Mouse (Mus musculus): Measurements from ENCODE around the gene Abcc6. TPM values are rescaled to one million over a fixed set of nuclear protein-coding genes. Genes with fewer than 3 reads are reported as not detected.

Gene Abcc6
- polyA plus RNA-seq, 1 experiment from 2014 or later: 0.87 TPM

DNA sequence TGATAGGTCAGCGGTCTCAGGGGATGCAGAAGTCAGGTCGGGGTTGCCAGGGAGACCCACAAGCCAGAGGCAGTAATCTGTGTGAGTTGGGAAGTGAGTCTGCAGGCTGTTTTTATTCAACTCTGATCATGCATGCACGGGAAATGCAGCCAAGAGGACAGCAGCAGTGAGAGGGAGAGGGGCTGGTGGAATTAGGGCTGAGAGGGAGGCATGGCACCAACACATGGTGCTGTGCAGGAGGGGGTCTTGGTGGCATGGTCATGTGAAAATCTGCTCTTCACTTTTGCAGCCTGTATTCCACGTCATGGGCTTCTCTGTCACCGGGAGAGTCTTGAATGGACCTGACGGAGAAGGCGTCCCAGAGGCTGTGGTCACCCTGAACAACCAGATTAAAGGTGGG, 19.9 kb upstream of the Abcc6 start:
- Histone ChIP-seq H3K4me2 (replicated peaks; ENCODE audit: low read depth, low read length) (no peak overlapping the region), H3K9me3 (ENCODE audit: low read length) (no peaks in the 10 kb centered on the region), H3K4me3 (ENCODE audit: low read length) (no peak overlapping the region), H3K4me1 (ENCODE audit: insufficient read depth, low read length) (no peaks in the 10 kb centered on the region), H3K36me3 (ENCODE audit: insufficient read depth, low read length) (peaks cover 61% of the 10 kb centered on the region), H3K9ac (replicated peaks; ENCODE audit: low read length) (no peak overlapping the region), H3K27me3 (ENCODE audit: insufficient read depth, low read length) (no peaks in the 10 kb centered on the region), H3K27ac (ENCODE audit: low read length) (no peak overlapping the region)
- WGBS: 92% methylated on average over 7 of the region's 7 CpGs
- ATAC-seq (ENCODE audit: low FRiP score, low TSS enrichment): no peak

- no peak overlapping the region for H3K4me3 ChIP-seq (ENCODE audit: low read length)
- no peaks in the 10 kb centered on the region for H3K9me3 ChIP-seq (ENCODE audit: low read length)
- H3K27ac ChIP-seq (ENCODE audit: low read length): no peak overlapping the region
- peaks cover 59% of the 10 kb centered on the region for H3K36me3 ChIP-seq (ENCODE audit: insufficient read depth, low read length)
- H3K9ac ChIP-seq (replicated peaks; ENCODE audit: low read length): no peak overlapping the region
- no peak overlapping the region for H3K4me2 ChIP-seq (replicated peaks; ENCODE audit: low read depth, low read length)
- ATAC-seq (ENCODE audit: low FRiP score, low TSS enrichment): no peak
- 91% methylated on average over 13 of the region's 13 CpGs for WGBS
- no peaks in the 10 kb centered on the region for H3K27me3 ChIP-seq (ENCODE audit: insufficient read depth, low read length)
- H3K4me1 ChIP-seq (ENCODE audit: insufficient read depth, low read length): no peaks in the 10 kb centered on the region
Observed at GRCm38 (mm10) chr7:46047873-46048562, 17.9 kb upstream of the Abcc6 start.

DNA sequence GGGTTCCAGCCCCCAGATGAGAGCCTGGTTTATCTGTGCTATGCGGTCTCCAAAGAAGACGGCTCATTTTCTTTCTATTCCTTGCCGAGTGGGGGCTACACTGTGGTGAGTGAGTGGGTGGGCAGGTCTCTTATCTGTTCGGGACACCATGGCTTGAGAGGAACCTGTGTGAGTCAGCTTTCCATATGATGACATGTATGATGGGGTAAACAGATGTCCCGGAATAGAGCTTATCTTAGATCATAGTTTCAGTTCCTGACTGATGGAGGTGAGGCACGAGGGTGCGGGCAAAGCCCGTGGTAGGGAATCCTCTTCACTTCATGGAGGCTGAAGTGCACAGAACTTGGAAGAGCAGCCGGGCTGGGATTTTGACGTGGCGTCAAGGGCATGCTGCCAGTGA, 15.8 kb upstream of the Abcc6 start:
- Histone ChIP-seq H3K36me3 (ENCODE audit: insufficient read depth, low read length) (peaks cover 56% of the 10 kb centered on the region), H3K9ac (replicated peaks; ENCODE audit: low read length) (no peak overlapping the region), H3K4me2 (replicated peaks; ENCODE audit: low read depth, low read length) (no peak overlapping the region), H3K4me1 (ENCODE audit: insufficient read depth, low read length) (no peaks in the 10 kb centered on the region), H3K4me3 (ENCODE audit: low read length) (no peak overlapping the region), H3K27ac (ENCODE audit: low read length) (no peak overlapping the region), H3K27me3 (ENCODE audit: insufficient read depth, low read length) (no peaks in the 10 kb centered on the region), H3K9me3 (ENCODE audit: low read length) (no peaks in the 10 kb centered on the region)
- 94% methylated on average over 11 of the region's 11 CpGs for WGBS
- ATAC-seq (ENCODE audit: low FRiP score, low TSS enrichment): no peak

- H3K36me3 ChIP-seq (ENCODE audit: insufficient read depth, low read length): peaks cover 48% of the 10 kb centered on the region
- no peak overlapping the region for H3K9ac ChIP-seq (replicated peaks; ENCODE audit: low read length)
- H3K27ac ChIP-seq (ENCODE audit: low read length): no peak overlapping the region
- no peaks in the 10 kb centered on the region for H3K27me3 ChIP-seq (ENCODE audit: insufficient read depth, low read length)
- ATAC-seq (ENCODE audit: low FRiP score, low TSS enrichment): no peak
- H3K9me3 ChIP-seq (ENCODE audit: low read length): no peaks in the 10 kb centered on the region
- H3K4me3 ChIP-seq (ENCODE audit: low read length): no peak overlapping the region
- 88% methylated on average over 10 of the region's 10 CpGs for WGBS
- no peak overlapping the region for H3K4me2 ChIP-seq (replicated peaks; ENCODE audit: low read depth, low read length)
- no peaks in the 10 kb centered on the region for H3K4me1 ChIP-seq (ENCODE audit: insufficient read depth, low read length)
Observed at GRCm38 (mm10) chr7:46044106-46044505, 14.0 kb upstream of the Abcc6 start.

DNA sequence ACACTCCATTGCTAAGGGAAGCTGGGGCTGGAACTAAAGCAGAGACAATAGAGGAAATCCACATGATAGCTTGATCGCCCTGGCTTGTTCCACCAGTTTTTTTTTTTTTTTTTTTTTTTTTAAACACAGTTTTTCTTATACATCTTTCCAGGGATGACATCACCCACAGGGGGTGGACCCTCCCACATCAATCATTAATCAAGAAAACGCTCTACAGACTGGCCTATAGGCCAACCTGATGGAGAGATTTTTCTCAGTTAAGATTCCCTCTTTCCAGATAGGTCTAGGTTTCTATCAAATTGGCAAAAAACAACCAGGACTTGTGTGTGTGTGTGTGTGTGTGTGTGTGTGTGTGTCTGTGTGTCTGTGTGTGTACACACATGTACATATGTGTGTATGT, 9.8 kb upstream of the Abcc6 start:
- H3K27ac ChIP-seq (ENCODE audit: low read length): no peak overlapping the region
- no peak for ATAC-seq (ENCODE audit: low FRiP score, low TSS enrichment)

DNA sequence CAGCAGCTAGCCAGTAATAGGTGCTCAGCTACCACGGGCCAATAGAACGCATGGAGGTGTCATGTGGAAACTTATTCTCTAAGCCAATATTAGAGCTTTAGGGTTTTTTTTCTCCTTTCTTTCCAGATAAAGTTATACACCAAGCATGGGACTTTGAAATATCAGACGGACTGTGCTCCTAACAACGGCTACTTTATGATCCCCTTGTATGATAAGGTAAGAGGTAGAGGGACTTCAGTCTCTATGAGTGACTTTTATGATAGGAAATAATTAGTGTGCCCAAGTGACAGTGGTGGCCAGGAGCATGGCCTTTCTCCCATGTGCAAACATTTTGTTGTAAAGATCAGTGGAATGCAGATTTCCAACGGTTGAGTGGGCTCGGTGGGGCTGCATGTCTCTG, 7.3 kb upstream of the Abcc6 start:
- 84% methylated on average over 6 of the region's 6 CpGs for WGBS
- no peaks in the 10 kb centered on the region for H3K9me3 ChIP-seq (ENCODE audit: low read length)
- H3K9ac ChIP-seq (replicated peaks; ENCODE audit: low read length): no peak overlapping the region
- H3K4me1 ChIP-seq (ENCODE audit: insufficient read depth, low read length): peaks cover 12% of the 10 kb centered on the region
- peaks cover 16% of the 10 kb centered on the region for H3K36me3 ChIP-seq (ENCODE audit: insufficient read depth, low read length)
- no peak for ATAC-seq (ENCODE audit: low FRiP score, low TSS enrichment)
- H3K27ac ChIP-seq (ENCODE audit: low read length): no peak overlapping the region
- H3K27me3 ChIP-seq (ENCODE audit: insufficient read depth, low read length): no peaks in the 10 kb centered on the region
- no peak overlapping the region for H3K4me2 ChIP-seq (replicated peaks; ENCODE audit: low read depth, low read length)
- no peak overlapping the region for H3K4me3 ChIP-seq (ENCODE audit: low read length)

More for the DNA sequence above, 9.8 kb upstream of the Abcc6 start:
- H3K4me1 ChIP-seq (ENCODE audit: insufficient read depth, low read length): peaks cover 6% of the 10 kb centered on the region
- H3K27me3 ChIP-seq (ENCODE audit: insufficient read depth, low read length): no peaks in the 10 kb centered on the region
- WGBS: 50% methylated on average over 2 of the region's 2 CpGs
- no peak overlapping the region for H3K4me3 ChIP-seq (ENCODE audit: low read length)
- H3K4me2 ChIP-seq (replicated peaks; ENCODE audit: low read depth, low read length): no peak overlapping the region
- peaks cover 31% of the 10 kb centered on the region for H3K36me3 ChIP-seq (ENCODE audit: insufficient read depth, low read length)
- H3K9me3 ChIP-seq (ENCODE audit: low read length): no peaks in the 10 kb centered on the region
- H3K9ac ChIP-seq (replicated peaks; ENCODE audit: low read length): no peak overlapping the region

GRCm38 (mm10) chr7:46035468-46035867, 5.4 kb upstream of the Abcc6 start:
- Histone ChIP-seq H3K4me3 (ENCODE audit: low read length) (no peak overlapping the region), H3K4me1 (ENCODE audit: insufficient read depth, low read length) (peaks cover 12% of the 10 kb centered on the region), H3K4me2 (replicated peaks; ENCODE audit: low read depth, low read length) (no peak overlapping the region), H3K9me3 (ENCODE audit: low read length) (no peaks in the 10 kb centered on the region), H3K9ac (replicated peaks; ENCODE audit: low read length) (no peak overlapping the region), H3K36me3 (ENCODE audit: insufficient read depth, low read length) (peaks cover 6% of the 10 kb centered on the region), H3K27ac (ENCODE audit: low read length) (no peak overlapping the region), H3K27me3 (ENCODE audit: insufficient read depth, low read length) (no peaks in the 10 kb centered on the region)
- no peak for ATAC-seq (ENCODE audit: low FRiP score, low TSS enrichment)
- WGBS: 83% methylated on average over 2 of the region's 2 CpGs

DNA sequence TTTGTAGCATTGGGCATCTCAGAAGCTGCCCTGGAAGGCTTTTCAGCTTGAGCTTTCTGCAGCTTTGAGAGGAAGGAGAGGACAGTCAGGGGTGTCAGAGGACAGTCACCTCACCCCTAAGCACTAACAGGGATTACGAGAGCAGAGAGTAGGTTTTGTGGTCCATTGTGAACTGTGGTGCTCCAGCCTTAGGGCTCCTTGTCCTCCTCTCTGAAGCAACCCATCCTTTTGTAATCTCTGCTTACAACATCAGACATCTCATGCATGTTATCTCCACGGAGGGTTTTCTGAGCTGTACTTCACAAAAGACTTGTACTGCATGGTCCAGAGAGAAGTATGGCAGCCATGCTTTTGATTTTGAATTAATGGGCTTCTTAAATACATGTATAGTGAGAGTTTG, 4.9 kb upstream of the Abcc6 start:
- no peak overlapping the region for H3K27ac ChIP-seq (ENCODE audit: low read length)
- peaks cover 6% of the 10 kb centered on the region for H3K36me3 ChIP-seq (ENCODE audit: insufficient read depth, low read length)
- ATAC-seq (ENCODE audit: low FRiP score, low TSS enrichment): no peak
- H3K4me2 ChIP-seq (replicated peaks; ENCODE audit: low read depth, low read length): peak overlapping the region; percentile 68
- no peaks in the 10 kb centered on the region for H3K9me3 ChIP-seq (ENCODE audit: low read length)
- 75% methylated on average over 2 of the region's 2 CpGs for WGBS
- H3K9ac ChIP-seq (replicated peaks; ENCODE audit: low read length): peak overlapping the region; percentile 76
- H3K27me3 ChIP-seq (ENCODE audit: insufficient read depth, low read length): no peaks in the 10 kb centered on the region
- peak overlapping the region; percentile 69; the same call in 1 of the 2 replicates for H3K4me3 ChIP-seq (ENCODE audit: low read length)
- H3K4me1 ChIP-seq (ENCODE audit: insufficient read depth, low read length): peaks cover 15% of the 10 kb centered on the region

- Histone ChIP-seq H3K4me3 (ENCODE audit: low read length) (peak overlapping the region; percentile 69), H3K9me3 (ENCODE audit: low read length) (no peaks in the 10 kb centered on the region), H3K9ac (replicated peaks; ENCODE audit: low read length) (peak overlapping the region; percentile 76), H3K4me2 (replicated peaks; ENCODE audit: low read depth, low read length) (peak overlapping the region; percentile 68), H3K27me3 (ENCODE audit: insufficient read depth, low read length) (no peaks in the 10 kb centered on the region), H3K4me1 (ENCODE audit: insufficient read depth, low read length) (peaks cover 16% of the 10 kb centered on the region), H3K36me3 (ENCODE audit: insufficient read depth, low read length) (peaks cover 6% of the 10 kb centered on the region), H3K27ac (ENCODE audit: low read length) (no peak overlapping the region)
- peak; percentile 55 for ATAC-seq (ENCODE audit: low FRiP score, low TSS enrichment)
- under 1% methylated on average over 35 of the region's 35 CpGs for WGBS
Observed at GRCm38 (mm10) chr7:46033870-46034337, 3.8 kb upstream of the Abcc6 start.

DNA sequence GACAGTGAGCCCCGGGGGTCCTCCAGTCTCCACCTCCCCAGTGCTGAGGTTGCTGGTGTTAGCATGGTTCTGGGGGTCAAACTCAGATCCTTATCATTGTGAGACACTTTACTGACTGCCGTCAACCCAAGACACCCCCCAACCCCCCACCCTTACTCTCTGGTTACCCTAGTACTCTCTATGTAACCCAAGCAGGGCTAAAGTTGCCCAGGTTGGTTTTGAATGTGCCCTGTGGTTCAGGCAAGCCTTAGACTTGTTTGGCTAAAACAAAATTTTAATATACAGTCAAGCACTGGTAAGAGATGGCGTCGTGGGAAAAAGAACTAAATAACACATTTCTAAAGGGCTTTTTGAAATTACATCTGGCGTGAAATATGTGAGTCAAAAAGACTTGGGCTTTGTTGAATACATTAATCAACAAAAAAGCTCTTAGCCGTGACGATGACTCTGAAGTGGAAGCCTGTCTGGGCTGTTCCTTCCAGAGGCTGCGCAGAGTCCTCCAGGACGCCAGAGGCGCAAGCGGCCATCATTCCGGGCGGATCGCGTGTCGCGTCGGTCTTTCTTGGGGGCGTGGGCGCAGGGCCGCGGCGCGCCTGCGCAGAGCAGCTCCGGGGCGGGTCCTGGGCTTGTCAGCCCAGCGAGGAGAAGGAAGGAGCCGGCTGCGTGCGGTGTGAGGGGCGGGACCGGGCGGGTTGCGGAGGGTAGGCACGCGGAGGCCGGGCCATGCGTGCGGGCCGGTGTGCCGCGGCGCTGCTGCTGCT, 3.2 kb upstream of the Abcc6 start, which contains the start of gene Nomo1:
Gene Nomo1 (plus strand): TSS at position 590 of the 761 bp plus-strand sequence.
- H3K4me3 ChIP-seq (ENCODE audit: low read length): peak within 1 kb of the TSS; percentile 69
- ATAC-seq (ENCODE audit: low FRiP score, low TSS enrichment): peak; percentile 94
- H3K4me1 ChIP-seq (ENCODE audit: insufficient read depth, low read length): peaks cover 16% of the 10 kb centered on the region
- no peaks in the 10 kb centered on the region for H3K9me3 ChIP-seq (ENCODE audit: low read length)
- H3K4me2 ChIP-seq (replicated peaks; ENCODE audit: low read depth, low read length): peak within 1 kb of the TSS; percentile 68
- H3K27ac ChIP-seq (ENCODE audit: low read length): no peak within 1 kb of the TSS
- no peaks in the 10 kb centered on the region for H3K27me3 ChIP-seq (ENCODE audit: insufficient read depth, low read length)
- H3K9ac ChIP-seq (replicated peaks; ENCODE audit: low read length): peak within 1 kb of the TSS; percentile 76
- 5% methylated on average over 44 of the region's 44 CpGs for WGBS
- H3K36me3 ChIP-seq (ENCODE audit: insufficient read depth, low read length): peaks cover 6% of the 10 kb centered on the region; the same call in 1 of the 2 replicates
